Mouse (Mus musculus): ENCODE data around the gene Plxdc1. TPM values are rescaled to one million over a fixed set of nuclear protein-coding genes. Genes with fewer than 3 reads are reported as not detected.

Gene Plxdc1
- polyA plus RNA-seq, 1 experiment from 2014 or later: 0.70 TPM

DNA sequence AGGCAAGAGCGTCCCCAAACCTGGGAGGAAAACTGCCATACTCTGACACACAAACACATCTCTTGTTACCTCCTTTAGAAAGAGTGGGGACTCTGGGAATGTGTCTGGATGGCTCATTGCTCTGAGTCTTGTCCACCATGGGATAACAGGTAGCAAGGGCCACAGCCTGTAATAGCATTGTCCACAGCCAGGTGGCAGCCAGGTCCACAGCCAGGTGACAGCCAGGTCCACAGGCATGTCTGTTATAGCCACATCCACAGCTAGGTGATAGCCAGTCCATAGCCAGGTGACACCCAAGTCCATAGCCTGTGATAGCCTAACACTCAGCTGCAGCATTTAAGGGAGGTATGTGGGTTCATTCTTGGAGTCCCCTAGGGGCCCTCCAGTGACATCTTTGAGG is 25.3 kb downstream of the Plxdc1 start:
- no peaks in the 10 kb centered on the region for H3K27me3 ChIP-seq
- H3K27ac ChIP-seq: no peak overlapping the region
- 96% methylated on average over 1 of the region's 1 CpGs for WGBS
- no peak overlapping the region for H3K4me3 ChIP-seq
- H3K4me1 ChIP-seq: no peaks in the 10 kb centered on the region
- H3K4me2 ChIP-seq (replicated peaks): no peak overlapping the region
- ATAC-seq (ENCODE audit: insufficient number of reproducible peaks, insufficient read depth, low FRiP score, low TSS enrichment): no peak
- no peaks in the 10 kb centered on the region for H3K36me3 ChIP-seq
- H3K9me3 ChIP-seq: no peaks in the 10 kb centered on the region
- no peak overlapping the region for H3K9ac ChIP-seq

DNA sequence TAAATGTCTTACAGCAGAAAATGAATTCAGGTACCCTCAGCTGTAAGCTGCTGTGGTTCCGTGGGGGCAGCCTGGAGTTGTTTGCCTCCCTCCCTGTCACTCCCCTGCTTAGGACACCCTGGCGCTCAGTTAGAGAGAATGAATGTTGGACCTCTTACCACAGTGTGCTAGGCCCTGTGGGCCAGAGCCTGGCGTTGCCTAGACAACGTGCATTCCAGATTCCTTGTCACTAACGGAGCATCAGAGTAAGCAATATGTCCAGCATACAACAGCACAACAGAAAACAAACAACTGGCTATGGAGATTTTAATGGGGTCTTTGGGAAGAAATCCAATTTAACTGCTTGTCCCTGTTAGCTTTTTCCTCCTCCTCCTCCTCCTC is 27.0 kb downstream of the Plxdc1 start:
- Histone ChIP-seq H3K27ac (no peak overlapping the region), H3K9ac (no peak overlapping the region), H3K4me2 (replicated peaks) (no peak overlapping the region), H3K36me3 (no peaks in the 10 kb centered on the region), H3K27me3 (no peaks in the 10 kb centered on the region), H3K4me1 (no peaks in the 10 kb centered on the region), H3K4me3 (no peak overlapping the region), H3K9me3 (no peaks in the 10 kb centered on the region)
- ATAC-seq (ENCODE audit: insufficient number of reproducible peaks, insufficient read depth, low FRiP score, low TSS enrichment): no peak
- WGBS: 63% methylated on average over 5 of the region's 5 CpGs

DNA sequence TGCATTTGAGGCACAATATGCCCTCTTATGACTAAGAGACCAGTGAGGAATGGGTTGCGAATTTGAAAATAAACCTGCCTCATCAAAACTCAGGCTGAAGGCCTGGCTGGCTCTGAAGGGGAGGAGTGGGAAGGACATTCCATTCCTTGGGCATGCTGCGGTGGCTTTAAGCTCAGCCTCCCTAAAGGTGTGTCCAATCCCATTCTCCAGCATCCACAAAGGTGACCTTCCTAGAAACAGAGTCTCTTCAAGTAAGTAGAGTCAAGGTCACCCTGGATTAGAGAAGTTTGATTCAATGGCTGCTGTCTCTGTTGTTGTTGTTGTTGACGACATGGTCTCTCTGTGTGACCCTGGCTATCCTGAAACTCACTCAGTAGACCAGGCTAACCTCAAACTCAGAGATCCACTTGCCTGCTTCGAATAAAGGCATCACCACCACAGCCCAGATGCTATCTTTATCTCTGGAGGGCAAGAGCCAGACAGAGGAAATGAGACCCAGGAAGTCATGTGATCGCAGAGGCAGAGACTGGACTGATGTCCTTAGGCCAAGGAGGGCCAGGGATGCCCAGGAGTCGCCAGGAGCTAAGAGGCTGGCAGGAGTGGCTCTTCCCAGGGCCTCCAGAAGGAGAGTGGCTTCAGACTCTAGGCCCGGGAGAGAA is 27.5 kb downstream of the Plxdc1 start:
- Histone ChIP-seq H3K27ac (no peak overlapping the region), H3K9ac (no peak overlapping the region), H3K4me3 (no peak overlapping the region), H3K27me3 (no peaks in the 10 kb centered on the region), H3K4me1 (no peaks in the 10 kb centered on the region), H3K9me3 (no peaks in the 10 kb centered on the region), H3K36me3 (no peaks in the 10 kb centered on the region), H3K4me2 (replicated peaks) (no peak overlapping the region)
- ATAC-seq (ENCODE audit: insufficient number of reproducible peaks, insufficient read depth, low FRiP score, low TSS enrichment): no peak
- 75% methylated on average over 7 of the region's 7 CpGs for WGBS

DNA sequence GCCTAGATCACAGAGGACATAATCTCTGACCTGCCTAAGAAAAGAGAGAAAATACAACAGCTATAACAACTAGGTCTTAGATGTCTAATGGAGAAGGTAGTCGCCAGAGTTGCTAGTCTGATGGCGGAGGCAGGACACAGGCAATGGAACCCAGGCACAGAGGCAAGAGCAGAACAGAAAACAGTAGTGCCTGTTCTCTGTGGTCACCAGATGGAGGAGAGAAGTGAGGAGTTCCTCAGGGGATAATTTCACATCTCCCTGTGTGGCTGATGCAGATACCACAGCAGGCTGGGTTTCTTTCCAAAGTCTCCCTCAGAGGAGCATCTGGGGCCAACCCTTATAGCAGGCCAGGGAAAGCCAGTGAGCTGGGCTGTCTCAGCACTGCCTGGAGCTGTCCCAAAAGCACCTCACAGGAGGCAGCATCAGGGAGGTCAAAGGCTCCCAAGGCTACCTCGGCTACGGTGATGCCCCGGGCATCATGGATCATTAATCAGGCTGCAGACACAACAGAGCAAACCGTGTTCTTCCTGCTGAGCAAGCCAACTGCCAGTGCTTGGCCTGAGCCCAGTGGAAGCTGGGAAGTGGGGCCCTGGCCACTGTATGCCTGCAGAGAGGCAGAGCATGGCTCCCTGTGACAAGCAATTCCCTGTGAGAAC is 29.2 kb downstream of the Plxdc1 start:
- Histone ChIP-seq H3K27ac (no peak overlapping the region), H3K36me3 (no peaks in the 10 kb centered on the region), H3K9ac (no peak overlapping the region), H3K4me3 (no peak overlapping the region), H3K9me3 (no peaks in the 10 kb centered on the region), H3K27me3 (no peaks in the 10 kb centered on the region), H3K4me2 (replicated peaks) (no peak overlapping the region), H3K4me1 (no peaks in the 10 kb centered on the region)
- 56% methylated on average over 6 of the region's 6 CpGs for WGBS
- ATAC-seq (ENCODE audit: insufficient number of reproducible peaks, insufficient read depth, low FRiP score, low TSS enrichment): no peak

DNA sequence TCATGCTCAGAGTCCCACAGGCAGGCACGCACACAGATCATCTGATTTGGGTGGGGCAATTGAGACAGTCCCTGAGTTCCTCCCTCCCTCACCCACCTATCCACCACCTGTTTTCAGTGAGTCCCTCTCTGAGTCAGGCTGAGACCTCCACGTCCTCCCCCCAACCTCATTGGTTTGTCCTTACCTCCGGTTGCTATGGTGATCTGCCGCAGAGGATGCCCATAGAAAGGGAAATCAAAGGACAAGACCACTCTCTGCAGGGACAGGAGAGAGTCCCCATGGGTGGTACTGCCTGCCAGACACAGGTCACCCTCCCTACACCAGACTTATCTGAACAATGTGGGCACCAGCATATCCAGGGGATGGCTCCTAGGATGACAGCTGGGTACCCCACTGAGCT is 30.3 kb downstream of the Plxdc1 start:
- Histone ChIP-seq H3K27me3 (no peaks in the 10 kb centered on the region), H3K4me2 (replicated peaks) (no peak overlapping the region), H3K4me3 (no peak overlapping the region), H3K4me1 (no peaks in the 10 kb centered on the region), H3K9ac (no peak overlapping the region), H3K36me3 (no peaks in the 10 kb centered on the region), H3K9me3 (no peaks in the 10 kb centered on the region), H3K27ac (no peak overlapping the region)
- WGBS: 52% methylated on average over 4 of the region's 4 CpGs
- ATAC-seq (ENCODE audit: insufficient number of reproducible peaks, insufficient read depth, low FRiP score, low TSS enrichment): no peak

DNA sequence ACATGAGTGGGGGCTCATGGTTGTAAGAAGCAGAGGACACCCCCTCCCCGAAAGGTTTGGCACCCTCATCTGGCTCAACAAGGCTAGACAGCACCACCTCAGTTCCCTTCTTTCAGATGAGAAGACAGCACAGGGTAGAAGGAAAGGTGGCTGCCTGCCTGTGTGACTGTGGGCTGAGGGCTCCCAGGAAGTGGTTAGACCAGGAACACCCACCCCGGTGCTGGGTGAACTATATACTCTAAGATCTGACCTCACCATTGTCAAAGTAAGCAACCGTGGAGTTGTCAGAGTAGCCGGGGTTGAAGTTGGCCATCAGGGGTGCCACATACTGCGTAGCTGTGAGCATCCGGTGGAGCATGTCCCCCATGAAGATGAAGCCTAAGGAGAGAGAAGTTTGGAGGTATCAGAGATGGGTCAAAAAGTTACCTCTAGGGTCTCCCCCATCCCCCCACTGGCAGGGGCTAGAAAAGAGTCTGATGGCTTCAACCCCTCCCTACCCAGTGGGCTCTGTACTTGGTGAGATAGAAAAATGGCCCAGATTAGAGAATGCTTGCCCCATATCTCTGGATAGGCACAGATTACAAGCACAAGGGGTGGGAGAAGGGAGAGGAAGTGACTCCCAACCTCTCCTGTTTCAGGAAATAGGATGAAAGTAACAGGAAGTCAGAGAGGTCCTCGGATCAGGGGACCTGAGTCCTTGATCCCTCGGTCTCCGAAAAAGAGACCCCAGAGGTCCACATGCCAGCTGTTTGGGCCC is 30.9 kb downstream of the Plxdc1 start:
- no peak overlapping the region for H3K4me2 ChIP-seq (replicated peaks)
- H3K36me3 ChIP-seq: no peaks in the 10 kb centered on the region
- no peak overlapping the region for H3K27ac ChIP-seq
- H3K9me3 ChIP-seq: no peaks in the 10 kb centered on the region
- WGBS: 74% methylated on average over 9 of the region's 9 CpGs
- H3K9ac ChIP-seq: no peak overlapping the region
- H3K27me3 ChIP-seq: no peaks in the 10 kb centered on the region
- H3K4me1 ChIP-seq: no peaks in the 10 kb centered on the region
- H3K4me3 ChIP-seq: no peak overlapping the region
- no peak for ATAC-seq (ENCODE audit: insufficient number of reproducible peaks, insufficient read depth, low FRiP score, low TSS enrichment)

DNA sequence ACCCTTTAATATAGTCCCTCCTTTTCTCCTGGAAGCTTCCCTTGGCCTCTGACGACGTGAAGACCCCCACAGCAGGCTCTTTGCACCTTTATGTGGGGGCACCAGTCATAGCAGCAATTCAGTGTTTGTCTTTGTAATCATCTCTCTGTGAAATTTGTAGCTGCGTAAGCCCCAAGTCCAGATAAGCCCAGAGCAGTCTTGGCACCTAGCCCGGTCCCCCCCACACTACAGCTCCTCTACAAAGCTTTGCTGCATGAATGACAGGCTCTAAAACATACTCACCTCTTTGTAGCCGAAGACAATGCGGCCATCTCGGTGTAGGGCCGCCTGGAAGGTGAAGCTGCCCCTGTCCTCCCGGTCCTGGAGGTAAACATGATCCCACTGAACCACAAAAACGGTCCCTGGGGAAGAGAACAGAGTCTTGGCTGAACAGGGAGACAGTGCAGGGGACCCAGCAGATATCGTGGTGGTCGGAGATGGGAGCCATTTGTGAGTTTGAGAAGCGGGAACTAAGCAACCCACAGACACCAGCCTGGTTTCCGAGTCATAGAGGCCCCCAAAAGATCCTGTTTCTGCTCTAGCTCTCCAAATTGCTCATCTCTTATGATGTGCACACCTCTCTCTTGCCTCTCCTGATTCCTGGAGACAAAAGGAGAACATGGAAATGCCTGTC is 31.6 kb downstream of the Plxdc1 start:
- H3K4me2 ChIP-seq (replicated peaks): no peak overlapping the region

DNA sequence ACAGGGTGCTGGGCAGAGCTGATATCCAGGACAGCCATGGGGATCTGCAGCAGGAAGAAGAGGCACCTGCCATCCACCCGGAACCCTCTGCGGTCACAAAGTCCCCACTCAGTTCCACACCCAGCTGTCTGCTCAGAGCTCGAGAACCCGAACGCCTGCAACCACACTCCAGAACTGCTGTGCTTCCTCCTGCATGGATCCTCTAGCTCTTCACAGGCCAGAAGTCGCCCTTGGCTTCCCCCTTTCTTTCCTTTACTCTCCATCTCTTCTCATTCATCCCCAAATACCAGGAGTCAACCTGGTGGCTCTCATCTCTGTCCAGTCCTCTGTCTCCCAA is 32.3 kb downstream of the Plxdc1 start:
- no peaks in the 10 kb centered on the region for H3K9me3 ChIP-seq
- no peaks in the 10 kb centered on the region for H3K27me3 ChIP-seq
- no peak overlapping the region for H3K4me3 ChIP-seq
- WGBS: 87% methylated on average over 6 of the region's 6 CpGs
- no peak overlapping the region for H3K4me2 ChIP-seq (replicated peaks)
- H3K27ac ChIP-seq: no peak overlapping the region
- H3K9ac ChIP-seq: no peak overlapping the region
- no peak for ATAC-seq (ENCODE audit: insufficient number of reproducible peaks, insufficient read depth, low FRiP score, low TSS enrichment)
- H3K4me1 ChIP-seq: no peaks in the 10 kb centered on the region
- no peaks in the 10 kb centered on the region for H3K36me3 ChIP-seq

More for the DNA sequence above, 31.6 kb downstream of the Plxdc1 start:
- no peaks in the 10 kb centered on the region for H3K4me1 ChIP-seq
- no peaks in the 10 kb centered on the region for H3K36me3 ChIP-seq
- no peak overlapping the region for H3K9ac ChIP-seq
- 74% methylated on average over 14 of the region's 14 CpGs for WGBS
- no peaks in the 10 kb centered on the region for H3K9me3 ChIP-seq
- H3K27me3 ChIP-seq: no peaks in the 10 kb centered on the region
- H3K4me3 ChIP-seq: no peak overlapping the region
- H3K27ac ChIP-seq: no peak overlapping the region
- no peak for ATAC-seq (ENCODE audit: insufficient number of reproducible peaks, insufficient read depth, low FRiP score, low TSS enrichment)

DNA sequence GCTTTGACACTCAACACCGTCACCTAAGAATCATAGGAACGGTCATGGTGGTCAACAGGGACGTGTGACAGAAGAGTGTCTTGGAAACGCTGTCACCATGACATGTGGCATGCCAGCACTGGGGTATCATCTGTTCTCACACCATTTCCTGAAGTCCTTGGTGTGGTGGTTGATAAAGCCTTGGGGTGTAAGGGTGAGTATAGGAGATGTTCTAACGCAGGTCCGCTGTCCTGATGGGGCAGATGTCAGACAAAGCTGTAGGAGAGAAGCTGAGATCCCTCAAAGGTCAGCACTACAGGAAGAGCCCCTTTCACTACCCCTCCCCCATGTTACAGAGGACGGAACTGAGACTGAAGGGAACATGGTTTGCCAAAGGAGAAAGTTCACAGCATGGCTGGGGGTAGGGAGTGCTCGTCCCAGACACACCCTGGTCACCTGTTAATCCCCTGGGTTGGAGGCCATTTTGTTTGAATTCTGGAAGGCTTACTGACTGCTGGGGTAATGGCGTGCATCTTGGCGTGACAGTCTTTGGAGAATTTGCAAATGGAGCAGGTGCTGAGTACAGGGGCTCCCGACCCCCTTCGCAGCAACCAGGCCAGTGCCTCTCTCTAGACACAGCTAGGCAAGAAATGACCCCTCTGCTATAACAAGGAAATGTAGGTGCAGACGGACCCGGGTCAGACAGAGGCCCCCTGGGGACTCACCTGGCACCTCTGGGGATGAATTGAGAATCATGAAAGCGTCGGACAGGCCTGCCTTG is 32.9 kb downstream of the Plxdc1 start:
- no peaks in the 10 kb centered on the region for H3K36me3 ChIP-seq
- ATAC-seq (ENCODE audit: insufficient number of reproducible peaks, insufficient read depth, low FRiP score, low TSS enrichment): no peak
- H3K27ac ChIP-seq: no peak overlapping the region
- no peaks in the 10 kb centered on the region for H3K4me1 ChIP-seq
- H3K9ac ChIP-seq: no peak overlapping the region
- no peak overlapping the region for H3K4me3 ChIP-seq
- 80% methylated on average over 16 of the region's 16 CpGs for WGBS
- H3K9me3 ChIP-seq: no peaks in the 10 kb centered on the region
- no peak overlapping the region for H3K4me2 ChIP-seq (replicated peaks)
- H3K27me3 ChIP-seq: no peaks in the 10 kb centered on the region

DNA sequence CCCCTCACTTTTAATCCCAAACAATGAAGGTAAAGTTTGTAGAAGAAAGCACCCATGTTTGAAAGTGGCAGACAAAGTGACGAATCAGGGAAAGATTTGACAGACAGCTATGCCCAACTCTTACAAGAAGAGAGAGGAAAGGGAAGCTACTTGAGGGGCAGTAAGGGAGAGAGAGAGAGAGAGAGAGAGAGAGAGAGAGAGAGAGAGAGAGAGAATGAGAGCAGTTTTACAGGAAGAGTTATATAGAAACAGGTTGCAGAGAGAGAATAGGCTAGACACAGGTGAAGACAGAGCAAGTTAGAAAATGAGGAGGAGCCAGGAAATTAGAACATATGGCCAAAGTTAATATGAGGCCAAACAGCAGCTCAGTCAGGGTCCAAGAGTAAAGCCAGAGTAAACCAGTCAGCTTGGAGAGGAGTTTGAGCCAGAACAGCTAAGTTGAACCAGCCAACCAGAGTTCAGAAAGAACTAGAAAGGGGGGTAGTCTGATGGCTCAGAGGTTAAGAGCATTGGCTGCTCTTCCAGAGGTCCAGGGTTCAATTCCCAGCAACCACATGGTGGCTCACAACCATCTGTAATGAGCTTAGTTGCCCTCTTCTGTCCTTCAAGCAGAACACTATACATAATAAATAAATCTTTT is 33.8 kb downstream of the Plxdc1 start:
- ATAC-seq (ENCODE audit: insufficient number of reproducible peaks, insufficient read depth, low FRiP score, low TSS enrichment): no peak
- Histone ChIP-seq H3K4me3 (no peak overlapping the region), H3K27ac (no peak overlapping the region), H3K27me3 (no peaks in the 10 kb centered on the region), H3K9me3 (no peaks in the 10 kb centered on the region), H3K36me3 (no peaks in the 10 kb centered on the region), H3K9ac (no peak overlapping the region), H3K4me1 (no peaks in the 10 kb centered on the region), H3K4me2 (replicated peaks) (no peak overlapping the region)
- 78% methylated on average over 1 of the region's 1 CpGs for WGBS

All from embryonic facial prominence, embryonic 12.5 days (tissue).